Mouse (Mus musculus): ENCODE measurements around the gene Nrd1. TPM values are rescaled to one million over a fixed set of nuclear protein-coding genes. Genes with fewer than 3 reads are reported as not detected.

Gene Nrd1
- polyA plus RNA-seq, 2 experiments: 50.1 to 133 TPM

GRCm38 (mm10) chr4:108969517-108969916, 30.9 kb upstream of the Nrd1 start:
- H3K4me3 ChIP-seq (replicated peaks; ENCODE audit: low read length): no peak overlapping the region
- no peak overlapping the region for H3K9ac ChIP-seq (ENCODE audit: low read depth, low read length, severe bottlenecking)
- H3K27me3 ChIP-seq (ENCODE audit: control insufficient read depth, insufficient read depth, low read length): no peaks in the 10 kb centered on the region
- 84% methylated on average over 3 of the region's 3 CpGs for WGBS
- no peak for DNase-seq (ENCODE audit: low spot score)
- no peak for ATAC-seq (ENCODE audit: low FRiP score, low read depth)
- no peak for TF ChIP-seq POLR2A (IDR thresholded peaks at IDR 0.05; ENCODE audit: borderline replicate concordance, extremely low read depth, insufficient read depth, insufficient read length)
- H3K4me1 ChIP-seq (ENCODE audit: control insufficient read depth, insufficient read depth, low read length): no peaks in the 10 kb centered on the region
- H3K36me3 ChIP-seq (ENCODE audit: control insufficient read depth, insufficient read depth, low read length): no peaks in the 10 kb centered on the region
- no peaks in the 10 kb centered on the region for H3K9me3 ChIP-seq (ENCODE audit: control insufficient read depth, low read length)
- H3K4me2 ChIP-seq (replicated peaks; ENCODE audit: low read depth, low read length, severe bottlenecking): no peak overlapping the region
- H3K27ac ChIP-seq (replicated peaks; ENCODE audit: low read depth, low read length): no peak overlapping the region

- Histone ChIP-seq H3K27ac (replicated peaks; ENCODE audit: low read depth, low read length) (no peak overlapping the region), H3K9me3 (ENCODE audit: control insufficient read depth, low read length) (no peaks in the 10 kb centered on the region), H3K27me3 (ENCODE audit: control insufficient read depth, insufficient read depth, low read length) (no peaks in the 10 kb centered on the region), H3K4me1 (ENCODE audit: control insufficient read depth, insufficient read depth, low read length) (no peaks in the 10 kb centered on the region), H3K4me3 (replicated peaks; ENCODE audit: low read length) (no peak overlapping the region), H3K36me3 (ENCODE audit: control insufficient read depth, insufficient read depth, low read length) (no peaks in the 10 kb centered on the region), H3K9ac (ENCODE audit: low read depth, low read length, severe bottlenecking) (no peak overlapping the region), H3K4me2 (replicated peaks; ENCODE audit: low read depth, low read length, severe bottlenecking) (no peak overlapping the region)
- DNase-seq (ENCODE audit: low spot score) (no peak), ATAC-seq (ENCODE audit: low FRiP score, low read depth) (no peak)
- 83% methylated on average over 5 of the region's 5 CpGs for WGBS
- no peak for TF ChIP-seq POLR2A (IDR thresholded peaks at IDR 0.05; ENCODE audit: borderline replicate concordance, extremely low read depth, insufficient read depth, insufficient read length)
Observed at GRCm38 (mm10) chr4:108971054-108971453, 29.4 kb upstream of the Nrd1 start.

GRCm38 (mm10) chr4:108976458-108977071, 23.9 kb upstream of the Nrd1 start:
- no peak for TF ChIP-seq POLR2A (IDR thresholded peaks at IDR 0.05; ENCODE audit: borderline replicate concordance, extremely low read depth, insufficient read depth, insufficient read length)
- no peaks in the 10 kb centered on the region for H3K4me1 ChIP-seq (ENCODE audit: control insufficient read depth, insufficient read depth, low read length)
- no peaks in the 10 kb centered on the region for H3K27me3 ChIP-seq (ENCODE audit: control insufficient read depth, insufficient read depth, low read length)
- no peak overlapping the region for H3K4me2 ChIP-seq (replicated peaks; ENCODE audit: low read depth, low read length, severe bottlenecking)
- WGBS: 41% methylated on average over 6 of the region's 6 CpGs
- no peak overlapping the region for H3K9ac ChIP-seq (ENCODE audit: low read depth, low read length, severe bottlenecking)
- no peak overlapping the region for H3K4me3 ChIP-seq (replicated peaks; ENCODE audit: low read length)
- ATAC-seq (ENCODE audit: low FRiP score, low read depth) (no peak), DNase-seq (ENCODE audit: low spot score) (peak; percentile 65)
- H3K27ac ChIP-seq (replicated peaks; ENCODE audit: low read depth, low read length): no peak overlapping the region
- no peaks in the 10 kb centered on the region for H3K9me3 ChIP-seq (ENCODE audit: control insufficient read depth, low read length)
- H3K36me3 ChIP-seq (ENCODE audit: control insufficient read depth, insufficient read depth, low read length): no peaks in the 10 kb centered on the region

GRCm38 (mm10) chr4:108986833-108987472, 13.5 kb upstream of the Nrd1 start:
- TF ChIP-seq POLR2A (IDR thresholded peaks at IDR 0.05; ENCODE audit: borderline replicate concordance, extremely low read depth, insufficient read depth, insufficient read length): no peak
- no peak for DNase-seq (ENCODE audit: low spot score)
- no peak overlapping the region for H3K9ac ChIP-seq (ENCODE audit: low read depth, low read length, severe bottlenecking)
- H3K4me3 ChIP-seq (replicated peaks; ENCODE audit: low read length): no peak overlapping the region
- H3K27ac ChIP-seq (replicated peaks; ENCODE audit: low read depth, low read length): no peak overlapping the region
- H3K4me1 ChIP-seq (ENCODE audit: control insufficient read depth, insufficient read depth, low read length): no peaks in the 10 kb centered on the region
- H3K9me3 ChIP-seq (ENCODE audit: control insufficient read depth, low read length): no peaks in the 10 kb centered on the region
- no peak for ATAC-seq (ENCODE audit: low FRiP score, low read depth)
- H3K27me3 ChIP-seq (ENCODE audit: control insufficient read depth, insufficient read depth, low read length): no peaks in the 10 kb centered on the region
- no peak overlapping the region for H3K4me2 ChIP-seq (replicated peaks; ENCODE audit: low read depth, low read length, severe bottlenecking)
- H3K36me3 ChIP-seq (ENCODE audit: control insufficient read depth, insufficient read depth, low read length): no peaks in the 10 kb centered on the region
- 83% methylated on average over 1 of the region's 1 CpGs for WGBS

GRCm38 (mm10) chr4:108987473-108987842, 13.0 kb upstream of the Nrd1 start:
- no peak overlapping the region for H3K9ac ChIP-seq (ENCODE audit: low read depth, low read length, severe bottlenecking)
- no peaks in the 10 kb centered on the region for H3K36me3 ChIP-seq (ENCODE audit: control insufficient read depth, insufficient read depth, low read length)
- no peaks in the 10 kb centered on the region for H3K9me3 ChIP-seq (ENCODE audit: control insufficient read depth, low read length)
- no peak overlapping the region for H3K4me3 ChIP-seq (replicated peaks; ENCODE audit: low read length)
- WGBS: 47% methylated on average over 4 of the region's 4 CpGs
- H3K4me1 ChIP-seq (ENCODE audit: control insufficient read depth, insufficient read depth, low read length): no peaks in the 10 kb centered on the region
- H3K27me3 ChIP-seq (ENCODE audit: control insufficient read depth, insufficient read depth, low read length): no peaks in the 10 kb centered on the region
- DNase-seq (ENCODE audit: low spot score) (no peak), ATAC-seq (ENCODE audit: low FRiP score, low read depth) (no peak)
- H3K4me2 ChIP-seq (replicated peaks; ENCODE audit: low read depth, low read length, severe bottlenecking): no peak overlapping the region
- TF ChIP-seq POLR2A (IDR thresholded peaks at IDR 0.05; ENCODE audit: borderline replicate concordance, extremely low read depth, insufficient read depth, insufficient read length): no peak
- no peak overlapping the region for H3K27ac ChIP-seq (replicated peaks; ENCODE audit: low read depth, low read length)

Data from limb, embryonic 14.5 days (tissue).